Mouse (Mus musculus) T-helper 2 cell (primary cell): ENCODE measurements at regions not wholly inside any gene's neighbourhood (a gene's known extent, or its start where the extent isn't known, plus 50 kb on each side); places are given as distances from the start of the nearest gene placed in this dataset.

Source experiments
- in situ Hi-C: fragments of 300-600 bp; cut with MboI, MseI; formaldehyde crosslinking; loops from one replicate; pipeline ENCODE4 v1.15.1; 2025; ENCODE audit warnings: high pct_unique_total_duplicates

DNA sequence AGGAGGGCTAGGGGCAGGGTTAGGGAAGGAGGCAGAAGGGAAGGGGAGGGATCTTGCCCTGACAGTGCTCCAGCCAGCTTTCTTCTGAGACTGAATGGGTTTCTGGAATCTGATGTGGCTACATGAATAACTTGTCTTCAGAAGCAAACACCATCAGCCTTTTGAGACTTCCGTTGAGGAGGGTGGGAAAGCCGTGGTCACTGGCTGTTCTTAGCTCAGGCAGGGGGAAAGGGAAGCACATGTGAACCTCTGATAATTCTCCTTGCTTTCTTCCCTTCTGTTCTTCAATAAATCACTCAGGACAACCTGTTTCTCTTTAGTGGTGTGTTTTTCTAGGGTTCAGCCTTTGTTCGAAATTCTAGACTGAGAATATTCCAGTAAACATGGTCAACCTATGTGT lies 148.9 kb downstream of the Bcl11a start:
- in situ Hi-C loops = no loop called here

- in situ Hi-C loops = no loop called here
Observed at GRCm38 (mm10) chr11:24233376-24233775, 155.5 kb downstream of the Bcl11a start.

DNA sequence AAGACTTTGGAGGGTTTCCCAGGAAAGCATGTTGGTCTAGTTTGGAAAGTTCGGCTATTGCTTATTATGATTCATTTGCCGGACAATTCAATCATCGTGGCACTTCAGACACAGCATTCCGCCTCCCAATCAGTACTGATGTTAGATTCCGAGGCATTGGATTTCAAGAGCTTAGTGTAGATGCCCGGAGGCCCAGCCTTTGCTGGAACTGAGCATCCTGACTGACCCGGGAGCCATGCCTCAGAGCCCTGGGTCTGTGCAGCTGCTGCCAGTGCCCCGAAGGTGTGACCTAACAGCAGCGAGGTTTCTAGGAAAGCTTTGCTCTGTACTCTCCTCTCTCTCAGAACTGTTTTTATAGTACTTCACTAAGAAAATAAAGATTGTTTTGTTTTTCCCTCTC lies 156.0 kb downstream of the Bcl11a start:
- in situ Hi-C loops = no loop called here

DNA sequence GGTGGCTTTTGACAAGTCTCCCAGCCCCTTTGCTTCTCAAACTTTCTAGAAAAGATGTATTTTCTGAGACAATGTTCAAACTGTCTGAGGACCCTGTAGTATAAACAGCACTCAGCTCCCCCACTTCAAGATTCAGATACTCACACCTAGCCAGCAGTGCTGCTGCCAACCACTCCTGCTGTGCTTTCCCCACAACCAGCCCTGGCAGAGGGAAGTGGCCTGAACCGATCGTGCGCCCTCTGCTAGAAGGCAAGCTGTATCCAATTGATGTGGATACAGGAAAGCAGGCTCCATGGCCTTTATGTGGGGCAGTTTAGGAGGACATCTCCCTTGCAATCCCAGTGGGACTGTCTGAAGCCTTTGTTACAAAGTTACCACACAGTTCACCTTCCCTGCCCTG lies 156.6 kb downstream of the Bcl11a start:
- in situ Hi-C loops = no loop called here

DNA sequence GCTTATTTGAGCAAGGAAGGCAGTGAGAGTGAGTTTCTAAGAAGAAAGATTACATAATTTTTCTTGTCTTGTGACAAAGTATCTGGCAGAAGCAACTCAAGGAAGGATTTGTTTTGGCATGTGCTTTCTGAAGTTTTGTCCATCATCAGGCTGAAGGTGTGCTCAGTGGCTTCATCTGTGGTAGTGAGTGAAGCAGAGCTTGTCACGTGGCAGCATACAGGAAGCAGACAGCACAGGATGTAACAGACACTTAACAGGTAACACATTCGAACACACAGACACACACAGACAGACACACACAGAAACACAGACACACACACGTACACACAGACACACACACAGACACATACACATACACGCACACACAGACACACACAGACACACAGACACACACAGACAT lies 157.5 kb downstream of the Bcl11a start:
- in situ Hi-C loops = no loop called here

DNA sequence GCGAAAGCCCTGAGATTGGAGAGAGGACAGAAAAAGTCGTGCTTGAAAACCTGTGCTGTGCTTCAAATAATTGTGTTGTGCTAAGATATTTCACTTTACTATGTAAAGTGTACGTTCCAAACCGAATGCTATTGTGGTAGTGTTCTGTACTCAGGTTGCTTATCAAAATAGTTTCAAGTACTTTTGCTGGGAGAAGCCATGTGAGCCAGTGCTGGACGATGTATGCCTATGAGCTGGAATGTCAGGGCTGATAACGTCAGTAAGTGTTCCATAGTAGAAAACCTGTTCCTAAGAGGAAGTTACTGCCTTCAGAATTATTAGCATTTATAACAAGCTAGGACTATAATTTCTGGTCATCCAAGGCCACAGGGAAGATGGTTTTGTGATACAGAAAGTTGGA lies 161.8 kb downstream of the Bcl11a start:
- in situ Hi-C loops = no loop called here

DNA sequence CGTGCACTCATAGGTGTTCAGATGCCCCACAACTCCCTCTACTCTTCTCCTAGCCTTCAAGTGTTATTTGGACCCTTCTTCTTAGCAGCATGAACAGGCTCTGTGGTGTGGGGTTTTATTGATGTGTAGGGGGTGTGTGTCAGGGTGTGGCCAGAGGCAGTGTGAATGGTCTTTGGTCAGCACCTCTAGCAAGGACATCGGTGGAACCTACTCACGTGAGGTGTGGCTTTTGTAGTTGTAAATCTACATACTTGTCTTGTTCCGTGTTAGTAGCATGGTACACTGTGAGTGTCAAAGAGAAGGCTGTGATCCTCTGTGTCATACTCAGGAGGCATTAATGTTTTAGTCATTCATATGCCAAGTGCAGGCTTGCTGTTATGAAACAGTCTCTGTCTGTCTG lies 164.2 kb downstream of the Bcl11a start:
- in situ Hi-C loops = no loop called here

DNA sequence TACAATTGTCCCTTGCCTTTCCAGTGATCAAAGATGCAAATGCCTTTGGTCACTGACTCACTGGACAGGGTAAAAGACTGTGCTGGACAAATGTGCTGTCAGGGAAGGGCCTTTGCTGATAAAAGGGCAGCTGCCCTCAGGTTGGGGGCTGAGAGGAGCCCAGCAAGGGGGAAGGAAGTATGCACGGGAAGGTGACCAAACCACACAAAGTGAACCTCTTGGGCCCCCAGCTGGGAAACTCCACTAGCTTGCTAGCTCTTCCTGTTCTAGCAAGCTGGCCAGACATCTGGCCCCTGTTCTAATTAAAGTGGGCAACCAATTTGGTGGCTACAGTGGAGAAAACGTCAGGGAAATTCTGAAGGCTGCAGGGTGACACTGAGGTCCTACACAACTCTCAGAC lies 165.0 kb downstream of the Bcl11a start:
- in situ Hi-C loops = no loop called here

- in situ Hi-C loops = no loop called here
Observed at GRCm38 (mm10) chr11:24245390-24245789, 167.5 kb downstream of the Bcl11a start.

GRCm38 (mm10) chr11:24246314-24246713 lies 168.5 kb downstream of the Bcl11a start:
- in situ Hi-C loops = no loop called here

GRCm38 (mm10) chr11:24247285-24247684 lies 169.4 kb downstream of the Bcl11a start:
- in situ Hi-C loops = no loop called here

DNA sequence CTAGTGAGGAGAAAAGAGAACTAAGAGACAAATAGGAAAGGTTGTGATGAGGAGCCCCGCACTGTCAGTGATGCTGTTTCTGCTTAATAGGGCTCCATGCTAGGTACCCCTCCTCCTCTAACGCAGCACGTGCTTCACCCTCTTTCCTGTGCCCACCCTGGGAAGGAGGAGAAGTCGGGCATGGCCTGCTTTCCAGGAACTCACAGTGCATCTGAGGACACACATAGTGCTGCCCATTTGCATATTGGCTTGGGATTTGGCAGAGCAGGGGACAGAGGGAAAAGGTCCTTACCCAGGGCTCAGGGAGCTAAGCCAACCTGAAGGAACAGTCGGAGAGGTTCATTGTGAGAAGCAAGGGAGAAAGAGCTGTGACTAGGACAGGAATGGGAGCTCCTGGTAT lies 173.7 kb downstream of the Bcl11a start:
- in situ Hi-C loops = no loop called here

DNA sequence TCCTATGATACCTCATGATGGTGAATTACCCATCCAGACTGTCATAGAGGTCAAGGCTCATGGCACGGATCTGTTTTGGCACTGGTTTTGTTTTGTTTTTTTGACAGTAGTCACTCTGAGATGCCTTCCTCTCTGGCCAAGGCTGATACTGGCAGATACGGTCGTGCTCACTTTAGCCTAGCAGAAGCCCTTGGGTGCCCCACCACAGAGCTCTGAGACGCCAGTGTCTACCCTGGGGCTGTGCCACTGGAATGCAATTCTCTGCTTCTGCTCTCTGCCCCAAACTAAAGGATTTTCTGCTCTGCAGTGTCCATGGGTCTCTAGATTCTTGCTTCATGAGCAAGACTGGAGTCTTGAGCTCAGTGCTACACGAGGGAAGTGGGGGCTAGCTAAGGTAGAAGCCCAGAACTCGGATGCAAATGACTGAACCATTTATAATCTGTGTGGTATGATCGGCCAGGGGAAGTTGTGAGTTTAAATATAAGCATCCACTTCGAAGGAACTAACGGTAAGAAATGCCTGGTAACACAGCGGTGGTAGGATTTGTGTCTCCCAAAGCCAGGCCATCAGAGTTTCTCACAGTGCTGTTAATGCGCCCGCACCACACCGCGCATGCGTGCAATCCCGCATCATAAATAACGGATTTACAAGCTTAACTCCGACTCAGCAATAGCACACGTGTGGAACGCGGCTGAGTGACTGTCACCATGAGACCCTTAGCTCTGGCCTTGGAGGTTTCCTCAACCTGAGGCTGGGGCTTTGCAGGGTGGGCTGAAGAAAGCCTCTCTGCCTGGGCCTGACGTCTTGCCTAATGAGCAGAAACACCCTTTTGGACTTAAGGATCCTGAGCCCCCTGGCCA lies 177.6 kb downstream of the Bcl11a start:
- in situ Hi-C loops = no loop called here

DNA sequence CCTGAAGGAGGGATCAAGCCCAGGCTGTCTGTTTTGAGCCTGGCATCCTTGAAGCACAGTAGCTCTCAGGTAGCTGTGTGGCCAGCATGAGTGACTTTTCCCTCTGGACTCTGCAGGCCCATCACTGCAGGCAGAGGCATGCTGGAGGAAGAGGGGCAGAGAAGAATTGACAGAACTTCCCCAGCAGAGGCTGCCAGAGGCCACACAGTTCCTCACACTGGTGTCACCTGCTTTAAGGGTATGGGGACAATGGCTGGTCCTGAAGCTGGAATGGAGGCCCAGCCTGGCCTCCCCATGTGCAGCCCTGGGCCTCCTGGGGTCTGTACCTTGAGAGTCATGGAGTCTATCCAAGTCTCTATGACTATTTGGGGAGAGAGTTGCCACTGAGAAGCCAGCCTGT lies 179.9 kb downstream of the Bcl11a start:
- in situ Hi-C loops = no loop called here

DNA sequence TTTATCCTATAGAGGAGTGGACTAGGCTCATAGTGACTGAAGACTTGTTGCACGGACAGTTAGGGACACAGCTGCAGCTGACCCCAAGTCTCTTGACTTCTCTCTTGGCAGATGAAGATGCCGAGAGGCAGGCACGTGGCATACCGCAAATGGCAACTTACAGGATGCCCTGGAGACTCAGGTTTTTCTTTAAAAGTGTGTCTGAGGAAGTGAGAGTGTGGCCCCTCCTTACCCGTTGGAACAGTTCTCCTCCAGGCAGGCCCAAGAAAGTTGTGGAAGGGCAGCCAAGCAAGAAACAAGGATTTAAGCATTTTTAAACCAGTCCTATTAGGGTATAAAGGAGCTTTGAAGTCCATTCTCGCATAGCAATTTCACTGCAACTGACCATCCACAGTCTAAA lies 180.5 kb downstream of the Bcl11a start:
- in situ Hi-C loops = no loop called here

GRCm38 (mm10) chr11:24259668-24260067 lies 181.8 kb downstream of the Bcl11a start:
- in situ Hi-C loops = no loop called here

- in situ Hi-C loops = no loop called here
Observed at GRCm38 (mm10) chr11:24269046-24269445, 191.2 kb downstream of the Bcl11a start.

DNA sequence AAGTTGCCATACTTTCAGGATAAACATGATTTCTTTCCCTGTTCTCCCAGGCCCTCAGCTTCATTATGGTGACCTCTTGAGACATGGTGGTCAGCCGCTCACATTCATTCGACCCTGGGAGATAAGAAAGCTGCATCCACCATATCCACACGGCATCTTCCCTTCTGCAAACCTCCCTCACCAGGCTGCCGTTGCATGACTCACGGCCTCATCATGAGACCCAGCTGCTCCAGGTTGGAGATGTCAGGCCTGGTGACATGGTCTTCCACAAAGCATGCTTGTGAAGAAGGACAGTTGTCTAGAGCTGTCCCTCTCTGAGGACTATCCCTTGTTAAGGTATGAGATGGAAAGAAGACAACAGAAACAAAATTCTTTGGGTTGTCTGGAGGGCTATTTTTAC lies 203.8 kb downstream of the Bcl11a start:
- in situ Hi-C loops = no loop called here

DNA sequence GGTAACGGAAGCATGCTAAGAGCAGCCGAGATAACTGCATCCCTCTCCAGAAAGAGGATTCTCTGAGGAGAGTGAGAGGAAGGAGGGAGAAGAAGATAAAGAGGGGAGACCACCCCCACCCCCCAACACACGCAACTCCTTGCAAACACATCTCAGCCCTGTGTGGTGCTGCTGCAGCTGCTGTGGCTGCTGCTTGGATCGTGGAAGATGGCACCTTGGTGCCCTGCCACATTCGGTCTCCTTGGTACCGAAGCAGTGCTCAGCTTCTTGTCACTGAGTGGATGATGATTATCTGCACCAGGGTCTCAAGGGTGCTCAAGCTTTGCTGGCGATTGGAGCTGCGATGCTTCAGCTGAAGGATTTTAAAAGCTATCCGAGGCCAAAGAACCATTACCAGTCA lies 204.7 kb downstream of the Bcl11a start:
- in situ Hi-C loops = no loop called here

GRCm38 (mm10) chr11:24286129-24287108 lies 208.6 kb downstream of the Bcl11a start:
- in situ Hi-C loops = no loop called here

GRCm38 (mm10) chr11:24293209-24293608 lies 215.4 kb downstream of the Bcl11a start:
- in situ Hi-C loops = no loop called here

- in situ Hi-C loops = no loop called here
Observed at GRCm38 (mm10) chr11:24293860-24294531, 216.1 kb downstream of the Bcl11a start.
